Mouse (Mus musculus): ENCODE data around the gene Ms4a4d.
"Not testable (repeated sequence)": the region's sequence is repeated elsewhere in the genome, so short reads cannot be mapped to it uniquely, and the experiment has no call there.

The Ms4a4d gene

DNA sequence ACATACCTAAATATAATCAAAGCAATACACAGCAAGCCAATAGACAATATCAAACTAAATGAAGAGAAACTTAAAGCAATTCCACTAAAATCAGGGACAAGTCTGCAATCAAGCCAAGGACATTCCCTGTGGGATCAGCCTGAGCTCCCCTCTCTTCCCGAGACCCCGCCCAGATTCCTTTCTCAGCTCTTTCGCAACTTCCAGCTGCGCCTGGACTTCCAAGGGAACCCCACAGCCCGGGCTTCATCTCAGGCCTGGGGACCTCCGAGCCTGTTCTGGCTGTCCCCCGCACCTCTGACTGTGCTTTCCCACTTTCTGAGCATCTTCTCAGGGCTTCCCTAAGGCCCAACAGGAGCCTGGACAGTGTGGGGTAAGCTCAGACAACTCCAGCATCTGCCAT lies at the start of gene Ms4a4d:
Gene Ms4a4d, plus strand, starts transcription at position 209 of the 400 bp plus-strand sequence.
- DNase-seq (ENCODE audit: low spot score) = no peak

DNA sequence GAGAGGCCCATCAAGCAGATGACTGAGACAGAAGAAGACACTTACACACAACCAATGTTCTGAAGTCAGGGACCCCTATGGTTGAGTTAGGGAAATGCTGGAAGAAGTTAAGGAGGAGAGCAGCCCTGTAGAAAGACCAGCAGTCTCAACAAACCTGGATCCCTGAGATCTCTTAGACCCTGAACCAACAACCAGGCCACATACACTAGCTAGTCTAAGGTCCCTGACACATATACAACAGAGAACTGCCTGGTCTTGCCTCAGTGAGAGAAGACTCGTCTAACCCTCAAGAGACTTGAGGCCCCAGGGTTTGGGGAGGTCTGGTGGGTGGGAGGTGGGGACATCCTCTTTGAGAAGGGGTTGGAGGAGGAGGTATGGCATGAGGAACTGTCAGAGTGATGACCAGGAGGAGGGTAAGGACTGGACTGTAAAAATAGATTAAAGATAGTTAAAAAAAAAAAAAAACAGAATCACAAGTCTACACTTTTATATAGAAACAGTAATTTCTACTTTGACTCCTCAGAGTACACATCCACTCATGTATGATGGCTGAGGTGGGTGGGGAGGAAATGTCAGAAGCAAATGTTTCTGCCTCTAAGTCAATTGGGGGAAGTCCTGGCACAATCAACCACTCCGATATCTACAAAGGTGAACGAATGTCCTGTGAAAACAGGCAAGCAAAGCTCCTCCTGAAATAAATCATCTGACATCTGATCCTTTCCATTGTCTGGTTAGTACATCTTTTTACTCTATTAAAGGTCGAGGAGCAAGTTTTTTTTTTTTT lies 45.0 kb upstream of the Ms4a4d start:
- no peak for DNase-seq (ENCODE audit: low spot score)

DNA sequence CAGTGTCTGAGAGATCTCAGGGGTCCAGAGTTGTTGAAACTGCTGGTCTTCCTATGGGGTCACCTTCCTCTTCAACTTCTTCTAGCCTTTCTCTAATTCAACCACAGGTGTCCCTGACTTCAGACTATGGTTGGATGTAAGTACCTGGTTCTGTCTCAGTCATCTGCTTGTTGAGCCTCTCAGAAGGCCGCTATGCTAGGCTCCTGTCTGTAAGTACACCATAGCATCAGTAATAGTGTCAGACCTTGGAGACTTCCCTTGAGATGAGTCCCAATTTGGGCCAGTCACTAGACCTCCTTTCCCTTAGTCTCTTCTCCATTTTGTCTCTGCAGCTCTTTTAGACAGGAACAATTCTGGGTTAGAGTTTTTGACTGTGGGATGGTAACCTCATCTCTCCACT lies 43.9 kb upstream of the Ms4a4d start:
- DNase-seq (ENCODE audit: low spot score) = no peak

DNA sequence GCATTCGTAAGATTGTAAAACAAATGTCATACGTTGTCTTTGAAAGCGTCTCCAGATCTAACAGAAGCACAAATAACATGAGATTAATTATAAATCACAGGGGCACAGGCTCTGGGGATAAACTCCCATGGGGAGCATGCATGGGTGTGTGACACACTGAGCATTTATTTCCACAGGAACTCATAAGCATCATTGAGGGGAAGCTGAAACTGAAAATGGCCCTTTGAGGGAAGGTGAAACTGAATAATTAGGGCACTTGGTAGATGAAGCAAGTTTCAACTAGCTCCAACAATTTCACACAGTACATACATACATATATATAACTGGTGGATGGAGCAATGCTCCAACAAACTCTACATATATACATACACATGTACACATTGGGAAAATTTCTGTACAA lies 42.1 kb upstream of the Ms4a4d start:
- DNase-seq (ENCODE audit: low spot score) = no peak

DNA sequence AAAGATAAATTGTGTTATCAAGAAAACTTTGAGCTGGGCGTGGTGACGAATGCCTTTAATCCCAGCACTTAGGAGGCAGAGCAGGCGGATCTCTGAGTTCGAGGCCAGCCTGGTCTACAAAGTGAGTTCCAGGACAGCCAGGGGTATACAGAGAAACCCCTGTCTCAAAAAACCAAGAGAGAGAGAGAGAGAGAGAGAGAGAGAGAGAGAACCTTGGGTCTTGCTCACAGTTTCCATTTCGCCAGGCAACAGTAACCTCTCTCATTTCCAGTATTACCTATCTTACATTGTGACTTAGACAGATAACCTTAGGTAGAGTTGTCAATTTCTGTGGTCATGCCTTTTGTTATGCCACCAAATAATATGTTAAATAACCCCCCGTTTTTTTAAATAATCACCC lies 40.2 kb upstream of the Ms4a4d start:
- DNase-seq (ENCODE audit: low spot score) = no peak

DNA sequence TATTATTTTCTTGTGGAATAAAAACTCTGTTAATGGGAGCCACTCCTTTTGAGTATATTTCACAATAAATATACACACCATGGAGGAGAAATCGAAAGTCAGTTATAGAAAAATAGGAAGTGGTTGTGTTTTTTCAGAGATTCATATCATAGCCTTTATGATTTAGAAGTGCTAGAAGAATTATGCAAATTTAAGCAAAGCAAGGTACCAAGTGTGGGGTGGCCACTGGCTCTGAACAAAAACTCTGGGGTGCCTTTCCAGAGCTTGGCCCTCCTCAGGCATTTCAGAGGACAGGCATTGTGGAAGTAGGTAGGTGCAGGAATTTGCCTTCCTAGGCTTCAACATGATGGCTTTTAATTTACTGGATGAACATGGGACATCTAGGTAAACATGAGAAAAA lies 39.3 kb upstream of the Ms4a4d start:
- DNase-seq (ENCODE audit: low spot score) = not testable (repeated sequence)

DNA sequence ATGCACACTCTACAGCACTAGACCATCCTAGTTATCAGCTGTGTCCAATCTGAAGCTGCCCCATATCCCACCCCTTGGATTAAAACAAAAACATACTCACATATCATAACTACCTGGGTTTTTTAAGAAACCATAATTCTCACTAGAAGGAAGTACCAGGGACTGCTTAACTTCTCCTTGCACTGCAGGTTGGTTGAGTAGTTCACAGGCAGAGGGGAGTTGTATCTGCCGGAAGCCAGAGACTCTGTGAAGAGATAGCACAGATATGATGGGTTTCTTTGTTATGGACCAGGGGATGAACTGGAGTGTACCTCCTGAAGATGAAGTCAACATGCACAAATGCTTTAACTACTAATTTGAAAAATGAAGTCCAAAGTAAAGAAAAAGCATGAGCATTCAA lies 35.8 kb upstream of the Ms4a4d start:
- no peak for DNase-seq (ENCODE audit: low spot score)

DNA sequence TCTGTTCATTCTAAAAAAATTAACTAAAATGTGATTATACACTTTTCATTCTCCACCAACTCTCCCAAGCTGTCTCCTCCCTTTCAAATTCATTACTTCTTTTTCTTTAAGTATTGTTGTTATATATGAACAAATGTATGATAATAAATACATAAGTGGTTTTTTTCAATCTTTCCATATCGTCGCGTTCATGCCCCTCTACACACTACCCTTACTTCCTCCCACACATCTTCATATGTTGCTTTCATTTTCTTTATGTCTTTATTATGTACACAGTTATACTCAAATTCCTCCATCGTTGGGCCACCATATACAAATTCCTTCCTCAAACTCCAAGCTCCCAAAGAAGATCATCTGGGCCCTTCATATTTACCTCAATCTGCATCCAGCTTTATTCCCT lies 35.3 kb upstream of the Ms4a4d start:
- DNase-seq (ENCODE audit: low spot score) = no peak

DNA sequence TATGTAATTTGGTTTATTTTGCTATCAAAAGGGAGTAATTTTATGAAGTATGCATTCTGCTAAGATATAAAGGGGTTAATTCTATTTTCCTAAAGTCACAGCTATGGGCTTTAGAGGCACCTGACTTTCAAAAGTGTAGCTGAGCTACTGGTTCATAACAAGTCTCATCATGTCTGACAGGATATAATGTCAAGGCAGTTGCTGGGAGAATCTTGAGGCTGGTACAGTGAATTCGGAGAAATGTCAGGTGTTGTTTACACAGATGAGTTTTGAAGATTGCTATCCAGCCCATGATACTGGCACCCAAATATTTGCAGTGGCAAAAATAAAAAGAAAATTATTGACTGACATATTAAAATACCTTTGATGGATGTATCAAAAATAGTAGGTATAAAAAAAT lies 31.7 kb upstream of the Ms4a4d start:
- DNase-seq (ENCODE audit: low spot score) = no peak

DNA sequence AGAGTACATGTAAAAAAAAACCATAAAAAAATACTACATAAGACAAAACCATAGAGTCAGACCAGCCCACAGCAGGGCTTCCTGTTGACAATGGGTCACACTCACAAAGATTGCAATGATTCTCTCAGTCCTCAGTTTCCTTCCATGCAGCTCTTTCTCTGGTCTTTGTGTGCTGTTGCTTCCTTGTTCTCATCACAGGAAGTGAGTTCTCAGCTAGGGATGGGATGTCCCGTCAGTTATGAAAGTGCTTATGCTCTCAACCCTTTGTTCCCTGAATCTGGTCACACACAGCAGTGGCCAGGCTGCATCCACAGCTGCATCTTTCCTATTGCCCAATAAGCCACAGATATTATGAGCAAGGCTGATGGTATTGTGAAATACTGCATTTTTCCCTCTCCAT lies 23.1 kb upstream of the Ms4a4d start:
- no peak for DNase-seq (ENCODE audit: low spot score)

DNA sequence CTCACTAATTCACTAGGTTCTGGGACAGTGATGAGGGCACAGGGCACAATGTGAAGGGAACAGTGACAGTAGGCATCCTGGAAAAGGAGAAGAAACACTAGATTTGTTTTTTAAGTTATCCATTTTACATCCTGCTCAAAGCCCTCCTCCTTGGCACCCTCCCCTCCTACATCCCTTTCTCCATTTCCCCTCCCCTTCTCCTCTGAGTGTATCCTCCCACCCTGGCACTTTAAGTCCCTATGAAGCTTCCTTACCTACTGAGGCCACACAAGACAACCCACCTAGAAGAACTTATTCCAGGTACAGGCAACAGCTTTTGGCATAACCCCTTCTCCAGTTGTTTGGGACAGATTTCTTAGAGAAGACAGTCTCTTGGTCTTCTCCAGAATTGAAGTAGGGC lies 20.4 kb upstream of the Ms4a4d start, which contains the start of gene Ms4a6b:
Gene Ms4a6b, plus strand, starts transcription at position 267 of the 400 bp plus-strand sequence.
- no peak for DNase-seq (ENCODE audit: low spot score)

DNA sequence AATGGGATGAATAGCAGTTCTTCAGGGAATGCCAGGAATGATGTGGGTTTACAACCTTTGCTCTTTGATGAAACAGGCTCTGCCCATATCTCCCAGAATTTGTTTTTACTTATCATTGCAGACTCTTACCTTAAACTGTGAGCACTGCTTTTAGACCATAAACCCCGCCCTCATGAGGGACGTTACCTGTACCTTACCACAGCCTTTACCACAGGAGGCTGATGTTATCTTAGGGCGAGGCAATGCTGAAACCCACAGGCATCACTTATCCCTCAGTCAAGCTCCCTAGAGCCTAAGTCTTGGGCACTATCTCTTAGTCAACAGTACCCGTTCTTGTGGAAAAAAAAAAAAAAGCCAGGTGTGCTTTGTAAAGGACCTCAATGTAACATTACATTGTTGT lies 19.8 kb upstream of the Ms4a4d start:
- no peak for DNase-seq (ENCODE audit: low spot score)

DNA sequence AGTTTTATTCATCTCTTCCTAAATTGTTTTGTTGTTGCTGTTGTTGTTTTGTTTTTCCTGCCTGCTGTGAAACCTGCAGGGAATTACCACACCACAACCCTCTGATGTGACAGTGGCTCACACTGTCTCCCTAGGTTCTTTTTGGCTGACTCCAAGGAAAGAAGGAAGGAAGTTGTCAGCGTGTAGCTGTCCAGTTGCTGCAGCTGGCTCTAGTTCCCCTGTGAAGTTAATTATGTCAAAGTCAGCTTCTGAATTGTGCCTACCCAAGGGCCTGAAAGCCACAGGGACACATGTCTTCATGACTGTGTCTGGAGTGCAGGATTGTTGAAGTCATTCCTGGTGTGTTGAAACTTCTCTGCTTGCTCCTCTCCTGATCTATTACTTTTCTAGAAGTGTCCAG lies 19.2 kb upstream of the Ms4a4d start:
- DNase-seq (ENCODE audit: low spot score) = not testable (repeated sequence)

DNA sequence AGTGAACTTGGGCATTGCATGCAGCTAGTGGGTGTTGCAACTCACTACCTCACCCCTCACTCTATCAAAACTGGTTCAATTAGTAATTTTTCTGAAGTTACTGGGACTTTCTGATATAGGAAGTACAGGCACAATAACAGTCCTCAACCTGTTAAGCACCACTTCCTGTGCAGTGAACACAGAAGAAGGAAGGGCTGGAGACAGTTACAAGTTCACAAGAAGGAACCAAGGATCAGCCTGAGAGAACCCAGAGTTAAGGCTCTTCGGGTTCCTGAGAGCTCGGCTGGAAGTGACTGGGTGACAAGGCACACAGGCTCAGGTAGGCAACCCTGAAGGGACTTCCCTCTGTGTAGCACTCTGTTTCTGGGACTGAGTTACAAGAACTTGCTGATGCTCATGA lies 18.2 kb upstream of the Ms4a4d start:
- not testable (repeated sequence) for DNase-seq (ENCODE audit: low spot score)

DNA sequence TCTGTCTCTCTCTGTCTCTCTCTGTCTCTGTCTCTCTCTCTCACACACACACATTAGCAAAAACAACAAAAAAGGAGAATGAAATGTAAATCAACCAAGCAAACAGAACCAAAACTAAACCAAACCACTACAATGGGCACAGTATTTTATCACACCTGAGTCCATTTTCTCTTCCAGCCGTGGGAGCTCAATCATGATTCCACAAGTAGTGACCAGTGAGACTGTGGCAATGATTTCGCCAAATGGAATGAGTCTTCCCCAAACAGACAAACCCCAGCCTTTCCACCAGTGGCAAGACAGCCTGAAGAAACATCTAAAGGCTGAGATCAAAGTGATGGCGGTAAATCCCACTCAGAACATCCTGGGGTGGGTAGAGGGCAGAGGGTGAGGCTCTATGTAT lies 16.5 kb upstream of the Ms4a4d start:
- DNase-seq (ENCODE audit: low spot score) = no peak

DNA sequence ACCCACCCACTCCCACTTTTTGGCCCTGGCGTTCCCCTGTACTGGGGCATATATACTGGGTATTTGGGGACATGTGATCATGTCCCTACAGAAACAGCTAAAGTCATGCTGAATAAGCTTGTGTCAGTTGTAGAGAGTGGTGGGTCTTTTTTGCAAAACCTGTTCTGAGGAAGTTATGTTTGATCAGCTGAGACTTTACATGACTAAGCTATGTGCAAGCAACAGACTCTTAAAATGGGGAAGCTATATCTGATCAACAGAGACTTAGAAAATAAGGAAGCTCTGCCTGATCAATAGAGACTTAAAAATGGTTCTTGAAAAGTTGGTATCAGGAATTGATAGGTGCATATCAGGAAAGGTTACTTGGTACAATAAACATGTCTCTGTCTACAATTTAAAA lies 3.2 kb upstream of the Ms4a4d start:
- DNase-seq (ENCODE audit: low spot score) = no peak

DNA sequence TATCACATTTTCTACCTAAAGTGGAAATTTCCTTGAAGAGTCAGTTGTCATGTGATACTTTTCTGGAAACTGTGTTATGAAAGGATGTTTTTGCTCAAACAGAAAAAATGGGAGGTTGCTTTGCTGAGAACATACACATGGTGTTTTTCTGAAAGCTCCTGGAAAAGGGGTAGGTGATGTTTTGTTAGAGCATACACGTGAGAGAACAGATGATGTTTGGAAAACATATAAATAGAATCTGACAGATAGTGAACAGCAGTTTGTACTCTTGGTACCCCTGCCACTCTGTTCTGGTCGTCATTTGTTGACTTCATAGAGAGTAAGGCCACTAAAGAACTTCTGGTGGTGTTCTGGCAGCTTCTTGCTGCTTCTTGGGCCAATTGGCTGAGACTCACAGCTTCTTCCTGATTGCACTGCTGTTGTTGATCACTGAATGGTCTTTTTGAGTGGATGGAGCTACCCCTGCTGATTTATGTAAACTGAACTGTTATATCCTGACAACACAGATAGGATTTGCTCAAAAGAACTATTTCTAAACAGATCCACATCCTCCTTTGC lies 2.6 kb upstream of the Ms4a4d start:
- DNase-seq (ENCODE audit: low spot score) = no peak

DNA sequence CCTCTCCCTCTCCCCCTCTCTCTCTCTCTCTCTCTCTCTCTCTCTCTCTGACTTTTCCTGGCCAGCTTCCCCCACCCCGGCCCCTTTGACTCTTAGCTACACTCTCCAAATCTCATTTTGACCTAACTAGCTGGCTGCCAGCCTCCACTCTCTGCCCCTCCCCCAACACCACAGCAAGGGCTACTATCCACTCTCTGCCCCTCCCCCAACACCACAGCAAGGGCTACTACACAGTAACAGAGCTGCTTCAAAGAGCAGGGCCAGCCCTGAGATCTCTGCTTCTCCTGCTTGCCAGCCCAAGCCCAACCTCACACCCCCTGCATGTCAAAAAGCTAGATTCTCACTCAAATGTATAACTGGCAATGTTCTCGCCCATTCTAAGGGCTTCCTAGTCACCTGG lies 735 bp downstream of the Ms4a4d start:
- DNase-seq (ENCODE audit: low spot score) = no peak

DNA sequence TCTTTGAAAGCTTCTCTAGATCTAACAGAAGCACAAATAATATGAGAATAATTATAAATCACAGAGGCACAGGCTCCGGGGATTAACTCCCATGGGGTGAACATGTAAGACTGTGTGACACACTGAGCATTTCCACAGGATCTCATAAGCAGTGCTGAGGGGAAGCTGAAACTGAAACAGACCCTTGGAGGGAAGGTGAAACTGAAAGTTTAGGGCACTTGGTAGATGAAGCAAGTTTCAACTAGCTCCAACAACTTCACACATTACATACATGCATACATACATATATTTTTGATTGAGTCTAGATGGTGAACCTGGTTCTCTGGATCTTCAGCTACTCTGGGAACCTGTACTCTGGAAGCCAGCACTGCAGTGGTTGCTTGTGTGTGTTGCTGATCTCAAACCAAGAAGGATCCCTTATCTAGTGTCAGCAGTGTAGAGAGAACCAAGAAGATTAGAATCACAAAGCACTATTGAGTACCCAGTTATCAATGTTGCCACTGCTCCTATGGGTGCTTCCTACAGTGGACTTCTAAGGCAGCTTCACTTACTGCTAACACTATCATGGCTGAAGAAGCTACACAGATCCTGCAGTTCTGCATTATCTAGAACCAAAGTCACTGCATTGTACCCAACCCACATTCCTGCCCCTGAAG lies 3.7 kb downstream of the Ms4a4d start:
- not testable (repeated sequence) for DNase-seq (ENCODE audit: low spot score)

DNA sequence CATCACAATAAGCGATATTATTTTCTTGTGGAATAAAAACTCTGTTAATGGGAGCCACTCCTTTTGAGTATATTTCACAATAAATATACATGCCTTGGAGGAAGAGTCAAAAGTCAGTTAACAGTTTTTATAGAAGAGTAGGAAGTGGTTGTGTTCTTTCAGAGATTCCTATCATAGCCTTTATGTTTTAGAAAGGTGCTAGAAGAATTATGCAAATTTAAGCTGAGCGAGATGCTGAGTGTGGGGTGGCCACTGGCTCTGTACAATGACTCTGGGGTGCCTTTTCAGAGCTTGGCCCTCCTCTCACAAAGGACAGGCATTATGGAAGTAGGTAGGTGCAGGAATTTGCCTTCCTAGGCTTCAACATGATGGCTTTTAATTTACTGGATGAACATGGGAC lies 7.8 kb downstream of the Ms4a4d start:
- not testable (repeated sequence) for DNase-seq (ENCODE audit: low spot score)

DNA sequence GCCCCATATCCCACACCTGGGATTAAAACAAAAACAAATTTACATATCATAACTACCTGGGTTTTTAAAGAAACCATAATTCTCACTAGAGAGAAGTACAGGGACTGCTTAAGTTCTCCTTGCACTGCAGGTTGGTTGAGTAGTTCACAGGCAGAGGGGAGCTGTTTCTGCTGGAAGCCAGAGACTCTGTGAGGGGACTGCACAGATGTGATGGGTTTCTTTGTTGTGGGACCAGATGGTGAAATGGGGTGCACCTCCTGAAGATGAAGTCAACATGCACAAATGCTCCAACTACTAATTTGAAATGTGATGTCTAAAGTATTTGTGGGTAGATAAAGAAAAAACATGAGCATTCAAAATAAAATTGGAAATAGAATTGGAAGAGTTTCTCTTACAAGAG lies 11.3 kb downstream of the Ms4a4d start:
- DNase-seq (ENCODE audit: low spot score) = no peak

DNA sequence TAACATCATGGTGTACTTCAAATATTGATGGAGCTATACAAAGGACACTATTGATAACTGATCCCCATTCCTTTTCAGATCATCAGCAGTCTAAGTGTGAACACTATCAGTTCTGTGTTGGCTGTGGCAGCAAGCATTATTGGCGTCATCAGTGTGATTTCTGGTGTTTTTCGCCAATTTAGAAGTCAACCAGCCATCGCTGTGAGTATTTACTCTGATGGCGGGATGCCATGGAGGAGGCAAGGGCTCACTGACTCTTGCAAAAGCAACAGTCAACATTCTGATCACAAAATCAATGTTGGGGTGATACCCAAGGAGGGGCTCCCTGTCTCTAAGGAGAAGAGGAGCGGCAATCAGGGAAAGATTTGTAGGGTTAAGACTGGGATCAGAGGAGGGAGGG lies 18.1 kb downstream of the Ms4a4d start:
- DNase-seq (ENCODE audit: low spot score) = no peak

DNA sequence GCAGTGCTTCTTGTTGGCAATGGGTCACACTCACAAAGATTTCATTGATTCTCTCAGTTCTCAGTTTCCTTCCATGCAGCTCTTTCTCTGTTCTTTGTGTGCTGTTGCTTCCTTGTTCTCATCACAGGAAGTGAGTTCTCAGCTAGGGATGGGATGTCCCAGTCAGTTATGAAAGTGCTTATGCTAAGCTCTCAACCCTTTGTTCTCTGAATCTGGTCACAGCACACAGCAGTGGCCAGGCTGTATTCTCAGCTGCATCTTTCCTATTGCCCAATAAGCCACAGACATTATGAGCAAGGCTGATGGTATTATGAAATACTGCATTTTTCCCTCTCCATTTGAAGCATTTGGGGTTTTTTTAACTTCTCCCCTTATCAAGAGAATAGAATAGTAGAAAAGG lies 23.0 kb downstream of the Ms4a4d start:
- not testable (repeated sequence) for DNase-seq (ENCODE audit: low spot score)
